Mouse (Mus musculus) liver, postnatal 0 days (tissue): Measurements from ENCODE around the gene Macrod2.

Source experiments
- CTCF ChIP-seq: sonication (generic); IDR thresholded peaks from 2 replicates; pipeline ENCODE4 v1.5.1; 2016; ENCODE audit warnings: antibody characterized with exemption, low read depth
- EP300 ChIP-seq: IDR thresholded peaks from 2 replicates; pipeline ENCODE4 v1.6.1; 2016; ENCODE audit warnings: antibody characterized with exemption, low read depth, mild to moderate bottlenecking

DNA sequence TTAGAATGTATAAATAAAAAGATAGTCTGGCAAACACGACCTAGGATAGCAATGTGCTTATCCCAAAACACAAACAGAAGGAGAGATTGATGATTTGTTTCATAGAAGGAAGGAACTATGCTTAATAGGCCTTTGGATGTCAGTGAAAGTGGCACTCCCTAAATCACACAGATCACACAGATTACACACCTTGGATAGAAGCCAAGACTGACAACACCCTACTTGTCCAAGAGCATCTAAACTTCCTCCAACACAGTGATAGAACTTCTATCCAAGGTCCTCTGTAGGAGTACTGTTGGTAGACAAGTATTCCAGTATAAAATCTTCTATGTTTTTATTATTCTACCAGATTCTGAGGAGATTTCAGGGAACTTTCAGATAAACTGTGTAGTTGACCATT is 1567.8 kb downstream of the Macrod2 start:
- TF ChIP-seq CTCF (no peak), EP300 (no peak)
